Mouse (Mus musculus) skeletal muscle tissue, adult 2 months (tissue): ENCODE measurements around the gene Slmap.
"Not testable (repeated sequence)": the region's sequence is repeated elsewhere in the genome, so short reads cannot be mapped to it uniquely, and the experiment has no call there.

ENCODE experiments used
- DNase-seq: peaks from one replicate; pipeline ENCODE4 v3.0.0-alpha.2; 2012; ENCODE audit warnings: low read depth, low spot score

Gene Slmap

GRCm38 (mm10) chr14:26398508-26399160 lies 136.1 kb downstream of the Slmap start:
- DNase-seq = no peak

DNA sequence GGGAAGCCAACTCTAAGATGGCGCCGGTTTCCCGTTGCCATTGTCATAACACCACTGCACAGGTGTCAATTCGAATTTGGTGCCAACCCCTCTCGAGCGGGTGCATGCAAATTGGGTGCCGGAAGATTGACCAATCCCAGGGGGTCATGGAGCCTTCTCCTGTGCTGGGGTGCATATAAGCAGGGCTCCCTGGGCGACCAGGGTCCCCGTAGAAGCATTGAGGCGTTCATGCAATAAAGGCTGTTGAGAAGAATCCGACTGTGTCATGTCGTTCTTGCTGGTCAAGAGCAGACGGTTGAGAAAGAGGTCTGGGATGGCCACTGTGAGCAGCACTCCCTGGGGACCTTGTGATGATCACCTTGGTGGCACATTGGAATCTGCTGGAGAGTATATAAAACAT lies 142.9 kb downstream of the Slmap start:
- DNase-seq = no peak

- DNase-seq = not testable (repeated sequence)
These were observed 145.8 kb downstream of the Slmap start for GRCm38 (mm10) chr14:26388961-26389360.

- DNase-seq = not testable (repeated sequence)
These were observed 147.7 kb downstream of the Slmap start for GRCm38 (mm10) chr14:26386999-26387398.

GRCm38 (mm10) chr14:26385659-26386058 lies 149.1 kb downstream of the Slmap start:
- DNase-seq = not testable (repeated sequence)

DNA sequence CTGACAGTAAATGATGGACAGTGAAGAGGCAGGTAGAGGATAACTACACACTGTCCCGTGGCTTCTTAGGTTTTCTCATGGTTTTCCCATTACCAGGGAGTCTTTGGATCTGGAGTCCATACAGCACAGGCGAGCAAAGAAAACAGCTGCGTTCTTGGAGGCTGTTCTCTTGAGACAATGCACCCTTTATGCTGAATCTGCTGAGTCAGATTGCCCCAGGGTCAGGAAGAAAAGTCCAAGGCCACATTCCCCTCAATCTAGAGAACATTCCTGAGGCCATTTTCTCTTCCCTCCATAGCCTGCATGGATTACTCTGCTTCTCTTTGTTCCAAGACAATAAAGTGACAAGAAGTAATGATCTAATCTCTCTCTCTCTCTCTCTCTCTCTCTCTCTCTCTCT lies 155.7 kb downstream of the Slmap start:
- no peak for DNase-seq

DNA sequence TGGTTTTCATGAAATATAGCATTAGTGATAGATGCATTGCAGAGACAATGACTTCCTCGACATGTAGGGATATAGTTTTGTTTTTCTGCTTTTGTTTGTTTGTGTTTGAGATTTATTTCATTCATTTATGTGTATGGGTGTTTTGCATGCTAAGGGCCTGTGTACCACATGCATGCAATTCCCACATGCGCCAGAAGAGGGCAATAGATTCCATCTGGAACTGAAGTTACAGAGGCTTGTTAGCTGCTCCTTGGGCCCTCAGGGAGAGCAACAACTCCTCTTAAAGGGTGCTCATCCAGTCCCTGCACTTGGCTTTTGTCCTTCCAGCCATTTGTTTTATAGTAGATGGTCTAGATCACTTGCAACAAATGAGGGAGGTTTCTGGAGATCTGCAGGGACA lies 158.1 kb downstream of the Slmap start:
- DNase-seq = peak; percentile 13
